Mouse (Mus musculus): Measurements from ENCODE around the gene Hoxa10.

DNA sequence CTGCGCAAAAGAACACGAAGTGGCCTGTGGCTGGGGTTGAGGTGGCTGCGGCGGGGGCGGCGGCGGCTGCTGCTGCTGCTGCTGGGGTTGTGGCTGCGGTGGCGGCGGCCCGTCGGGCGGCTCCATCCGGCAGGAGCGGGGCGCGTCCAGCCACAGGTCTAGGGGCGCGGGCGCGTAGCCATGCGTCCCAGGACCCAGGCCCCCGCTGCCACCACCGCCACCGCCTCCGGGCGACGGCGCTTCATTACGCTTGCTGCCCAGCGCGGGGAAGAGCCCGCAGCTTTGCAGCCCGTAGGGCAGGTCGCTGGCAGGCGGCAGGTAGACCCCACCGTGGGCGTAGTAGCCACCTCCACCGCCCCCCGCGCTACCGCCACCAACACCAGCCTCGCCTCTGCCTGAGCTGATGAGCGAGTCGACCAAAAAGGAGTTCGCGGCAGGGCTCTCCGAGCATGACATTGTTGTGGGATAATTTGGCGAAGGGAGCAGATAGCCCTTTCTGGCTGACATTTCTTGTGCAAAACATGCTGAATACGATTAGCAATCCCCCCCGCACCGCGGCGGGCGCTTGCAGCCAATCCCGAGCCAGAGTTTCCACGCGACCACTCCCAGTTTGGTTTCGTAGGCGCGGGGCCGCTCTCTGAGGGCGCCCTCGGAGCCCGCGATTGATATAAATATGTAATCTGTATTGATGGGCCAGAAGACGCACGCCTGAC, 6.1 kb downstream of the Hoxa10 start:
- TF ChIP-seq POLR2A (IDR thresholded peaks at IDR 0.05; ENCODE audit: low read depth, low read length) (no peak), CTCF (IDR thresholded peaks at IDR 0.05; ENCODE audit: extremely low read depth, insufficient read depth, insufficient read length, insufficient replicate concordance) (no peak)
